Mouse (Mus musculus) adrenal gland, adult 2 months (tissue): ENCODE measurements around the gene Fgf5. TPM values are rescaled to one million over a fixed set of nuclear protein-coding genes. Genes with fewer than 3 reads are reported as not detected.

ENCODE experiments used
- DNase-seq: peaks from one replicate; pipeline ENCODE4 v3.0.0; 2021
- long read RNA-seq: library from polyadenylated mRNA; stranded (forward); transcript quantifications from one replicate; pipeline ENCODE4 v2.0.0, GENCODE M21; 2021
- polyA plus RNA-seq: library from polyadenylated mRNA; depleted of rRNA; stranded (reverse); fragments of >200 nt; gene quantifications from 2 replicates; pipeline ENCODE4 v1.2.3, GENCODE M21; 2012; rRNA removed
- total RNA-seq, 2 experiments: library from RNA; stranded (reverse); gene quantifications; 2 replicates each; pipeline ENCODE4 v1.2.3; 2021

The Fgf5 gene
- total RNA-seq (under 1 TPM in 1 of 2 experiments, not detected in 1; 0.10 TPM), polyA plus RNA-seq (not detected in 2 replicates)
- long read RNA-seq, result 0 reads

- peak; percentile 23 for DNase-seq
These were observed at the start of gene Fgf5 for GRCm38 (mm10) chr5:98253838-98254821. TSS of gene Fgf5 (plus strand) at chr5:98254184.

- no peak for DNase-seq
These were observed 41.5 kb upstream of the Fgf5 start for GRCm38 (mm10) chr5:98212501-98212900.

- DNase-seq, result no peak
These were observed 32.0 kb upstream of the Fgf5 start for GRCm38 (mm10) chr5:98221956-98222355.

- no peak for DNase-seq
These were observed 27.3 kb upstream of the Fgf5 start for GRCm38 (mm10) chr5:98226710-98227109.

- DNase-seq, result no peak
These were observed 24.5 kb upstream of the Fgf5 start for GRCm38 (mm10) chr5:98229456-98229855.

GRCm38 (mm10) chr5:98238466-98238865 lies 15.5 kb upstream of the Fgf5 start:
- DNase-seq, result no peak

GRCm38 (mm10) chr5:98241322-98241829 lies 12.6 kb upstream of the Fgf5 start:
- no peak for DNase-seq

GRCm38 (mm10) chr5:98245303-98245702 lies 8.7 kb upstream of the Fgf5 start:
- no peak for DNase-seq

GRCm38 (mm10) chr5:98245976-98246375 lies 8.0 kb upstream of the Fgf5 start:
- no peak for DNase-seq

- DNase-seq, result no peak
These were observed 7.2 kb upstream of the Fgf5 start for GRCm38 (mm10) chr5:98246826-98247225.

GRCm38 (mm10) chr5:98247516-98247915 lies 6.5 kb upstream of the Fgf5 start:
- DNase-seq, result no peak

- no peak for DNase-seq
These were observed 837 bp upstream of the Fgf5 start for GRCm38 (mm10) chr5:98253147-98253546.

GRCm38 (mm10) chr5:98255176-98255575 lies 1.2 kb downstream of the Fgf5 start:
- DNase-seq, result no peak

GRCm38 (mm10) chr5:98255760-98256490 lies 1.9 kb downstream of the Fgf5 start:
- DNase-seq, result no peak

- no peak for DNase-seq
These were observed 21.4 kb downstream of the Fgf5 start for GRCm38 (mm10) chr5:98275318-98275818.

GRCm38 (mm10) chr5:98281993-98282392 lies 28.0 kb downstream of the Fgf5 start:
- no peak for DNase-seq

GRCm38 (mm10) chr5:98283696-98284478 lies 29.9 kb downstream of the Fgf5 start:
- DNase-seq, result no peak

- DNase-seq, result no peak
These were observed 36.7 kb downstream of the Fgf5 start for GRCm38 (mm10) chr5:98290642-98291041.

- DNase-seq, result no peak
These were observed 38.5 kb downstream of the Fgf5 start for GRCm38 (mm10) chr5:98292388-98293048.

- no peak for DNase-seq
These were observed 39.2 kb downstream of the Fgf5 start for GRCm38 (mm10) chr5:98293049-98293715.
